Mouse (Mus musculus): Measurements from ENCODE around the gene Col19a1.

GRCm38 (mm10) chr1:24337556-24338275, 249.6 kb downstream of the Col19a1 start:
- TF ChIP-seq CTCF (IDR thresholded peaks at IDR 0.05; ENCODE audit: insufficient read depth, low read depth, low read length) = no peak
- no peak for TF ChIP-seq POLR2A (IDR thresholded peaks at IDR 0.05; ENCODE audit: insufficient read depth, low read depth, low read length)
